In the genomic region with DNA sequence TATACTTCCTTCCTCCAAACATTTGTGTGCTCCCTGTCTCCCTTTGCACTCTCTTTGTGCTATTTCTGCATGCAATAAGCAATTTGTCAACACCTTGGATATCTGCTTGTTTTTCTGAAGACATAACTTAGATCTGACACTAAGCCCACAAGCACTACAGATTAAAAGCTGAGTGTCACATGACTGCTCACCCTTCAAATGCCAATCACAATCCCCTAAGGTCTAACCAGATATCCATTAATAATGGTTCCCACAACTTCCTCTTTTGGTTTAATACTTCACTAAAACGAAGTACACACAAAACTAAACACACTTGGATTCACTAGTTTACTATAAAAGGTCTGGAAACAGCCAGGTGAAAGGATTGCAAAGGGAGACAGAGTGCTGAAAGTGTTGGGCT, we compare ENCODE assay signal across 25 mouse cellular contexts.
"Had no signal": no experiment of that assay in that cellular context is flagged by ENCODE, and none has a peak within 500 bp of the region (broad histone marks: within the 10 kb centered on the region; RNA-seq: fewer than 3 reads in every experiment).

No protein-coding gene starts in this region.

- H3K4me3 ChIP-seq: gastrocnemius, adult 2 months; hindbrain, embryonic 13.5 days; hindbrain, embryonic 15.5 days; intestine, embryonic 15.5 days; layer of hippocampus, adult 2 months; left cerebral cortex, adult 2 months; limb, embryonic 10.5 days; limb, embryonic 12.5 days; liver, embryonic 13.5 days; liver, embryonic 15.5 days had no signal

- H3K4me2 ChIP-seq: heart, embryonic 11.5 days; hindbrain, embryonic 13.5 days; hindbrain, embryonic 15.5 days; intestine, embryonic 15.5 days; limb, embryonic 12.5 days; liver, embryonic 11.5 days; liver, embryonic 13.5 days; liver, embryonic 15.5 days had no signal

- DNase-seq: gastrocnemius, adult 2 months; gastrocnemius, postnatal 10 days; gastrocnemius, postnatal 25 days; heart, adult 18-20 months; heart, postnatal 10 days; heart, postnatal 4 days; kidney, adult 18-20 months; kidney, adult 8-10 months; kidney, postnatal 10 days; kidney, postnatal 25 days; kidney, postnatal 4 days; liver; liver, embryonic 13.5 days had no signal

- H3K9me3 ChIP-seq: hindbrain, embryonic 13.5 days; hindbrain, embryonic 15.5 days; intestine, embryonic 15.5 days; limb, embryonic 10.5 days; limb, embryonic 12.5 days; liver, embryonic 13.5 days; liver, embryonic 15.5 days had no signal

- H3K36me3 ChIP-seq: hindbrain, embryonic 15.5 days; intestine, embryonic 15.5 days; limb, embryonic 10.5 days; liver, embryonic 13.5 days; liver, embryonic 15.5 days had no signal

- ATAC-seq: hindbrain, postnatal 0 days; intestine, embryonic 15.5 days; intestine, postnatal 0 days had no signal

- H3K27ac ChIP-seq: gastrocnemius, adult 2 months; hindbrain, embryonic 13.5 days; hindbrain, embryonic 15.5 days; hindbrain, postnatal 0 days; intestine, embryonic 15.5 days; layer of hippocampus, adult 2 months; left cerebral cortex, adult 2 months; limb, embryonic 10.5 days; limb, embryonic 12.5 days; liver, embryonic 13.5 days; liver, embryonic 15.5 days had no signal

- H3K4me1 ChIP-seq: hindbrain, embryonic 13.5 days; hindbrain, embryonic 15.5 days; intestine, embryonic 15.5 days; limb, embryonic 10.5 days; limb, embryonic 12.5 days; liver, embryonic 13.5 days; liver, embryonic 15.5 days had no signal

- H3K27me3 ChIP-seq: hindbrain, embryonic 13.5 days; hindbrain, embryonic 15.5 days; intestine, embryonic 15.5 days; limb, embryonic 12.5 days; liver, embryonic 13.5 days; liver, embryonic 15.5 days had no signal

- H3K9ac ChIP-seq: hindbrain, embryonic 13.5 days; hindbrain, embryonic 15.5 days; intestine, embryonic 15.5 days; limb, embryonic 12.5 days; liver, embryonic 13.5 days; liver, embryonic 15.5 days had no signal
